Mouse (Mus musculus): ENCODE data around the gene Etfb. TPM values are rescaled to one million over a fixed set of nuclear protein-coding genes. Genes with fewer than 3 reads are reported as not detected.
"Not testable (repeated sequence)": the region's sequence is repeated elsewhere in the genome, so short reads cannot be mapped to it uniquely, and the experiment has no call there.

Gene Etfb
- 348 and 355 TPM in 2 replicates for polyA plus RNA-seq (2015; fragmentation: Nextera tagmentation; extraction: Ambion mirVana)

GRCm38 (mm10) chr7:43443917-43444293, at the start of gene Etfb, which contains the start of gene Gm45233:
Gene Etfb, plus strand, starts transcription at chr7:43444083.
Gene Gm45233, plus strand, starts transcription at chr7:43444128.
- Histone ChIP-seq H3K9ac (peak within 1 kb of the TSS; percentile 55), H3K36me3 (peaks cover 4% of the 10 kb centered on the region; the same call in 1 of the 2 replicates), H3K27ac (peak within 1 kb of the TSS; percentile 98), H3K4me2 (peak within 1 kb of the TSS; percentile 81), H3K27me3 (no peaks in the 10 kb centered on the region), H3K4me1 (peaks cover 18% of the 10 kb centered on the region), H3K9me3 (replicated peaks) (no peaks in the 10 kb centered on the region), H3K4me3 (replicated peaks) (peak within 1 kb of the TSS; percentile 52)
- ATAC-seq (replicated peaks; ENCODE audit: low FRiP score) = peak; percentile 97
- under 1% methylated on average over 27 of the region's 27 CpGs for WGBS

DNA sequence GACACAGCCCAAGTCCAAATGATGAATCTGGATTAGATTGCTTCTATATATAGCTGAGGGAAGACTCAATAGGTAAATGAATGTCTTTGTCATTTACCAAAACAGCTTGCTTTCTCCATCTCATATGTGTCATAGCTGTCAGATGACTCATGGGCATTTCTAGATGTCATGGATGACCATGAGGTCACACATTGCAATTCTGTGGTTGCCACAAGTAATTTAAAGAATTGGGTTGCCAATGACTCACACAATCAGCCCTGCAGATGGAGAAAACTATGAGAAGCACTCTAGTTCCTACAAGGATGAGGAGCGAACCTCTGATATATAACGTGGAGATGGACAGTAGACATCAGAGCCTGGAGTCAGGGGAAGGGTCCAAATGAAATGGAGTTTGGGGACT, 44.4 kb upstream of the Etfb start:
- no peaks in the 10 kb centered on the region for H3K27me3 ChIP-seq
- no peak overlapping the region for H3K27ac ChIP-seq
- no peak for ATAC-seq (replicated peaks; ENCODE audit: low FRiP score)
- H3K36me3 ChIP-seq = no peaks in the 10 kb centered on the region
- no peaks in the 10 kb centered on the region for H3K9me3 ChIP-seq (replicated peaks)
- no peak overlapping the region for H3K4me3 ChIP-seq (replicated peaks)
- no peaks in the 10 kb centered on the region for H3K4me1 ChIP-seq
- 77% methylated on average over 2 of the region's 2 CpGs for WGBS
- H3K9ac ChIP-seq = no peak overlapping the region
- no peak overlapping the region for H3K4me2 ChIP-seq

- WGBS = 14% methylated on average over 2 of the region's 2 CpGs
- Histone ChIP-seq H3K4me2 (no peak overlapping the region), H3K36me3 (no peaks in the 10 kb centered on the region), H3K27me3 (no peaks in the 10 kb centered on the region), H3K27ac (no peak overlapping the region), H3K4me3 (replicated peaks) (no peak overlapping the region), H3K9me3 (replicated peaks) (no peaks in the 10 kb centered on the region), H3K4me1 (no peaks in the 10 kb centered on the region), H3K9ac (no peak overlapping the region)
- no peak for ATAC-seq (replicated peaks; ENCODE audit: low FRiP score)
These were observed 41.2 kb upstream of the Etfb start for GRCm38 (mm10) chr7:43402718-43403117.

DNA sequence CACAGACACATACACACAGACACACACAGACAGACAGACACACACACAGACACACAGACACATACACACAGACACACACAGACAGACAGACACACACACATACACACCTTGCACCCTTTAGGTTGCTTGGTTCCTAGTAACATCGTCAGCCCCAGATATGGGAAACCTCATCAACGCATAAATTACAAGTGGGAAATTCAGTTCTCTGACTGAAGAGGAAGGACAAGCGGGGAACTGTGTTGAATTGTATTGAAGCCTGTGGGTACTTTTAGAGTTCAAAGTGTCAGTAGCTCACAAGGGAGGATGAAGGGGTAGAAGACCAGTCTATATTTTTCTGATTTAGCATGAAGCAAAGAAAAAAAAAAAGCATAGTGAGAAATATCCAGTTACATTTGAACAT, 36.3 kb upstream of the Etfb start:
- Histone ChIP-seq H3K9me3 (replicated peaks) (no peaks in the 10 kb centered on the region), H3K36me3 (no peaks in the 10 kb centered on the region), H3K4me2 (no peak overlapping the region), H3K27ac (no peak overlapping the region), H3K4me1 (0 out of 2 replicates have a peak, but pooled peaks cover 5% of the 10 kb centered on the region), H3K27me3 (no peaks in the 10 kb centered on the region), H3K4me3 (replicated peaks) (no peak overlapping the region), H3K9ac (no peak overlapping the region)
- WGBS = 73% methylated on average over 3 of the region's 3 CpGs
- ATAC-seq (replicated peaks; ENCODE audit: low FRiP score) = no peak

GRCm38 (mm10) chr7:43408131-43408553, 35.7 kb upstream of the Etfb start, which contains the start of gene Siglecg:
Gene Siglecg, plus strand, starts transcription at chr7:43408204.
- no peak within 1 kb of the TSS for H3K4me2 ChIP-seq
- peak; percentile 77 for ATAC-seq (replicated peaks; ENCODE audit: low FRiP score)
- H3K27ac ChIP-seq = 0 out of 2 replicates have a peak within 1 kb of the TSS, but pooled peaks have one; percentile 13
- WGBS = 39% methylated on average over 4 of the region's 4 CpGs
- no peak within 1 kb of the TSS for H3K9ac ChIP-seq
- no peaks in the 10 kb centered on the region for H3K36me3 ChIP-seq
- no peak within 1 kb of the TSS for H3K4me3 ChIP-seq (replicated peaks)
- no peaks in the 10 kb centered on the region for H3K27me3 ChIP-seq
- no peaks in the 10 kb centered on the region for H3K9me3 ChIP-seq (replicated peaks)
- H3K4me1 ChIP-seq = 0 out of 2 replicates have a peak, but pooled peaks cover 5% of the 10 kb centered on the region

- 0 out of 2 replicates have a peak, but pooled peaks cover 5% of the 10 kb centered on the region for H3K4me1 ChIP-seq
- no peaks in the 10 kb centered on the region for H3K36me3 ChIP-seq
- no peaks in the 10 kb centered on the region for H3K9me3 ChIP-seq (replicated peaks)
- H3K9ac ChIP-seq = no peak overlapping the region
- 69% methylated on average over 3 of the region's 3 CpGs for WGBS
- no peak overlapping the region for H3K4me3 ChIP-seq (replicated peaks)
- no peak for ATAC-seq (replicated peaks; ENCODE audit: low FRiP score)
- 0 out of 2 replicates have a peak overlapping the region, but pooled peaks have one; percentile 13 for H3K27ac ChIP-seq
- H3K27me3 ChIP-seq = no peaks in the 10 kb centered on the region
- no peak overlapping the region for H3K4me2 ChIP-seq
These were observed 34.8 kb upstream of the Etfb start for GRCm38 (mm10) chr7:43409084-43409483.

- H3K4me2 ChIP-seq; H3K9ac ChIP-seq; H3K36me3 ChIP-seq; H3K27me3 ChIP-seq; H3K27ac ChIP-seq; H3K4me3 ChIP-seq (replicated peaks); H3K4me1 ChIP-seq; H3K9me3 ChIP-seq (replicated peaks): not testable (repeated sequence)
- WGBS = 23% methylated on average over 4 of the region's 4 CpGs
- peak; percentile 72 for ATAC-seq (replicated peaks; ENCODE audit: low FRiP score)
These were observed 32.2 kb upstream of the Etfb start for GRCm38 (mm10) chr7:43411724-43412123.

GRCm38 (mm10) chr7:43417298-43417697, 26.6 kb upstream of the Etfb start:
- Histone ChIP-seq H3K9me3 (replicated peaks) (no peaks in the 10 kb centered on the region), H3K27me3 (no peaks in the 10 kb centered on the region), H3K4me1 (no peaks in the 10 kb centered on the region), H3K27ac (no peak overlapping the region), H3K9ac (no peak overlapping the region), H3K36me3 (no peaks in the 10 kb centered on the region), H3K4me3 (replicated peaks) (no peak overlapping the region), H3K4me2 (no peak overlapping the region)
- WGBS = 88% methylated on average over 10 of the region's 10 CpGs
- ATAC-seq (replicated peaks; ENCODE audit: low FRiP score) = no peak

- H3K4me3 ChIP-seq (replicated peaks) = no peak overlapping the region
- H3K36me3 ChIP-seq = no peaks in the 10 kb centered on the region
- H3K4me2 ChIP-seq = peak overlapping the region; percentile 38; the same call in 1 of the 2 replicates
- no peak overlapping the region for H3K27ac ChIP-seq
- no peak overlapping the region for H3K9ac ChIP-seq
- no peaks in the 10 kb centered on the region for H3K27me3 ChIP-seq
- peaks cover 4% of the 10 kb centered on the region; the same call in 1 of the 2 replicates for H3K4me1 ChIP-seq
- 13% methylated on average over 11 of the region's 11 CpGs for WGBS
- H3K9me3 ChIP-seq (replicated peaks) = no peaks in the 10 kb centered on the region
- peak; percentile 96 for ATAC-seq (replicated peaks; ENCODE audit: low FRiP score)
These were observed 20.8 kb upstream of the Etfb start for GRCm38 (mm10) chr7:43422995-43423617.

DNA sequence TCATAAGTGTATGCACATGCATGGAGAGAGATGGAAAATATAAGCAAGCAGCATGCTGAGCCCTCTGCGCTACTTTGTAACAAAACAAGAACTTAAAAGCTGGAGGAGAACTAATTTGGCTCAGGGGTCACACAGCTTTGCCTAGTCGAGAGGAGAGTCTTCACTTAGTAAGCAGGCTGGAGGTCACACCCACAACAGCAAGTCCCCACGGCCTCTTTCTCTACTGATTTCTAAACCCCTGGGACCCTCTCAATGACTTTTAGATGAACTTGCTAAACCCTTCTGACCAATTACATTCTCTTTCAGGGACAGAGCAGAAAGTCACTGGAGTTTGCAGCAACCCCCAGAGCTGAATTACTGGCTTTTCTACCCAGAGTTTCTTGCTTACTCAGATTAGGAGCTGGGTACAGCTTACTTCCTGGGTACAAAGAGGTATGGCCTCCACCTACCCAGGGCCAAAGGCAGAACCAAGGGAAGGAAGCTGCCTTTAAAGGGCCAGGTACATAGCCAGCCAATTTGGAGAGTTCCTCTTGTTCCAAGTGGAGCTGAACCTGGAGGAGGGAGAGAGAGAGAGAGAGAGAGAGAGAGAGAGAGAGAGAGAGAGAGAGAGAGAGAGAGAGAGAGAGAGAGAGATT, 19.8 kb upstream of the Etfb start:
- Histone ChIP-seq H3K4me2 (no peak overlapping the region), H3K27ac (no peak overlapping the region), H3K9ac (no peak overlapping the region), H3K27me3 (no peaks in the 10 kb centered on the region), H3K36me3 (no peaks in the 10 kb centered on the region), H3K4me3 (replicated peaks) (no peak overlapping the region), H3K9me3 (replicated peaks) (no peaks in the 10 kb centered on the region), H3K4me1 (peaks cover 4% of the 10 kb centered on the region; the same call in 1 of the 2 replicates)
- WGBS = 64% methylated on average over 3 of the region's 3 CpGs
- no peak for ATAC-seq (replicated peaks; ENCODE audit: low FRiP score)

GRCm38 (mm10) chr7:43427406-43427805, 16.5 kb upstream of the Etfb start, which contains the start of gene Lim2:
Gene Lim2, plus strand, starts transcription at chr7:43427670.
- no peaks in the 10 kb centered on the region for H3K27me3 ChIP-seq
- H3K4me3 ChIP-seq (replicated peaks) = no peak within 1 kb of the TSS
- WGBS = 87% methylated on average over 8 of the region's 8 CpGs
- no peak within 1 kb of the TSS for H3K4me2 ChIP-seq
- no peaks in the 10 kb centered on the region for H3K9me3 ChIP-seq (replicated peaks)
- H3K36me3 ChIP-seq = no peaks in the 10 kb centered on the region
- ATAC-seq (replicated peaks; ENCODE audit: low FRiP score) = no peak
- H3K27ac ChIP-seq = no peak within 1 kb of the TSS
- H3K4me1 ChIP-seq = peaks cover 4% of the 10 kb centered on the region; the same call in 1 of the 2 replicates
- H3K9ac ChIP-seq = no peak within 1 kb of the TSS

DNA sequence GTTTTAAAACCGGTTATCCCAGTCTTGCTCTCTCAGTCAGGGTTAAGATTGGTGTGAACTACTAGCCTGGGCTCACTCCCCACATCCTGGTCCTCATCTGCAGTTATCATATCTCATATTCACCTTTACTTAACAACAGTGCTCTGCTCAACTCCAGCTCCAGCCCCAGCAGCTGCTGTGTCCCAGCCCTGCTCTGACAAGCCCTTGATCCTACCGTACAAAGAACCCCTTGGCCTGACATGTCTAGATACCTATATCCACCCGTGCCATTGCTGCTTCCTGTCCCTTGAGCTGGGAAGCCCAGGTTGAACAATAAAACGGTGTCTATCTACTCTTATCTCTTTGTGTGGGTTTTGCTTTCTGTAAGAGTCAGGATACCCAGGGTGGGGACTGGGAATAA, 14.4 kb upstream of the Etfb start:
- no peak overlapping the region for H3K4me3 ChIP-seq (replicated peaks)
- no peaks in the 10 kb centered on the region for H3K36me3 ChIP-seq
- no peaks in the 10 kb centered on the region for H3K4me1 ChIP-seq
- H3K4me2 ChIP-seq = no peak overlapping the region
- H3K27me3 ChIP-seq = no peaks in the 10 kb centered on the region
- no peak overlapping the region for H3K9ac ChIP-seq
- no peak overlapping the region for H3K27ac ChIP-seq
- no peak for ATAC-seq (replicated peaks; ENCODE audit: low FRiP score)
- no peaks in the 10 kb centered on the region for H3K9me3 ChIP-seq (replicated peaks)
- WGBS = 68% methylated on average over 4 of the region's 4 CpGs

Measured in kidney, embryonic 15.5 days (tissue).